Mouse (Mus musculus) CD4-positive, CD25-positive, alpha-beta regulatory T cell, adult 2 months (primary cell): ENCODE measurements around the gene Ephx4.

ENCODE experiments used
- DNase-seq: peaks from one replicate; pipeline ENCODE4 v3.0.0-alpha.2; 2012; ENCODE audit warnings: low read depth, low spot score

Gene Ephx4

GRCm38 (mm10) chr5:107431249-107431648, 28.7 kb downstream of the Ephx4 start, which contains the start of gene Lpcat2b:
TSS of gene Lpcat2b (plus strand) at chr5:107431549.
- DNase-seq, result no peak

- DNase-seq, result no peak
Observed at GRCm38 (mm10) chr5:107434001-107434400, 31.5 kb downstream of the Ephx4 start.

GRCm38 (mm10) chr5:107436185-107436584, 33.6 kb downstream of the Ephx4 start:
- no peak for DNase-seq

- no peak for DNase-seq
Observed at GRCm38 (mm10) chr5:107436587-107437209, 34.2 kb downstream of the Ephx4 start.

- DNase-seq, result peak; percentile 96
Observed at GRCm38 (mm10) chr5:107437464-107438281, 35.1 kb downstream of the Ephx4 start, which contains the start of gene Btbd8. TSS of gene Btbd8 (plus strand) at chr5:107437997.

- no peak for DNase-seq
Observed at GRCm38 (mm10) chr5:107438353-107438752, 35.8 kb downstream of the Ephx4 start.

- no peak for DNase-seq
Observed at GRCm38 (mm10) chr5:107441881-107442280, 39.3 kb downstream of the Ephx4 start.

- no peak for DNase-seq
Observed at GRCm38 (mm10) chr5:107444251-107444650, 41.7 kb downstream of the Ephx4 start.

GRCm38 (mm10) chr5:107447977-107448376, 45.4 kb downstream of the Ephx4 start:
- DNase-seq, result no peak

GRCm38 (mm10) chr5:107448784-107449183, 46.2 kb downstream of the Ephx4 start:
- no peak for DNase-seq

GRCm38 (mm10) chr5:107449620-107450019, 47.1 kb downstream of the Ephx4 start:
- DNase-seq, result no peak

- no peak for DNase-seq
Observed at GRCm38 (mm10) chr5:107450299-107450698, 47.8 kb downstream of the Ephx4 start.

- DNase-seq, result no peak
Observed at GRCm38 (mm10) chr5:107462147-107463076, 59.9 kb downstream of the Ephx4 start.

GRCm38 (mm10) chr5:107466501-107466900, 64.0 kb downstream of the Ephx4 start:
- no peak for DNase-seq

- no peak for DNase-seq
Observed at GRCm38 (mm10) chr5:107467098-107467497, 64.6 kb downstream of the Ephx4 start.

- no peak for DNase-seq
Observed at GRCm38 (mm10) chr5:107470600-107471329, 68.2 kb downstream of the Ephx4 start.
